Mouse (Mus musculus) R1 (cell line): ENCODE measurements around the gene Gm4744.
"Not testable (repeated sequence)": the region's sequence is repeated elsewhere in the genome, so short reads cannot be mapped to it uniquely, and the experiment has no call there.

ENCODE experiments used
- DNase-seq: peaks from one replicate; pipeline ENCODE4 v3.0.0-alpha.2; 2018; ENCODE audit warnings: low read depth, low spot score

Gene Gm4744

GRCm38 (mm10) chr6:40951770-40952169 lies at the start of gene Gm4744:
Gene Gm4744 (minus strand): TSS chr6:40951870.
- DNase-seq, result no peak

DNA sequence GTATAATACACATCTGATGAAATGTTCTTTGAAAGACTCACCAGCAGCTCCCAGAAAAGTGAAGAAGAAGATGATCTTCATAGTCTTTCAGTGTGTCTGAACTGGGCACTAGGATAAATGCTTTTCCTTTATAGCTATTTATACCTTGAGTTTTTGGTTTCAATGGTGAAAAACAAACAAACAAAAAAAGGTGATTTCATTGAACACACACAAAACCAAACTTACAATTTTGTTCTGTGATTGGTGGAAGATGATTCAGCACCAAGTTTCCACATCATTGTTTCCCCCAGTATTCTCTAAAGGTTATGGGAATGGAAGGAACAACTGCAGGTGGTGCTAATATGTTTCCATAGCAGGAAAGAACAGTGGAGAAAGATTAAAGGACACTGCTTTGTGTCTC lies 47.7 kb upstream of the Gm4744 start, which contains the start of gene Gm2663:
Gene Gm2663 (minus strand): TSS at position 101 of the 400 bp plus-strand sequence.
- DNase-seq, result not testable (repeated sequence)

- DNase-seq, result not testable (repeated sequence)
These were observed 12.8 kb upstream of the Gm4744 start, which contains the start of gene 1810009J06Rik for GRCm38 (mm10) chr6:40964454-40964853. Gene 1810009J06Rik (plus strand): TSS chr6:40964754.

DNA sequence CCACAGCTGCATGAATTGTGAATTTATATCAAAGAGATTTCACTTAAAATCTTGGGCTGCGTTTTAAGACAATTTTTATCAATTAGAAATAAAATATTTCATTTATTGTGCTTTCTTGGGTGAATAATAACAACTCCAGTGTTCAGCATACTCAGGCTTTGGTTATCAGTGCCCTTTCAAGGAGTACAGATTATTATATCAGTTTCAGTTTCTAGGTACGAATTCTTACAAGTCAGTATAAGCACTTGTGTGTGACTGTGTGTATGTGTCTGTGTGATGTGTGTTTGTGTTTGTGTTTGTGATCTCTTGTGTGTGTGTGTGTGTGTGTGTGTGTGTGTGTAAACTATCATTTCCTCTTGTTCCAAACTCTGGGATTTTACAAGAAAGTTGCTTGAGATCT lies 2.0 kb upstream of the Gm4744 start:
- no peak for DNase-seq

DNA sequence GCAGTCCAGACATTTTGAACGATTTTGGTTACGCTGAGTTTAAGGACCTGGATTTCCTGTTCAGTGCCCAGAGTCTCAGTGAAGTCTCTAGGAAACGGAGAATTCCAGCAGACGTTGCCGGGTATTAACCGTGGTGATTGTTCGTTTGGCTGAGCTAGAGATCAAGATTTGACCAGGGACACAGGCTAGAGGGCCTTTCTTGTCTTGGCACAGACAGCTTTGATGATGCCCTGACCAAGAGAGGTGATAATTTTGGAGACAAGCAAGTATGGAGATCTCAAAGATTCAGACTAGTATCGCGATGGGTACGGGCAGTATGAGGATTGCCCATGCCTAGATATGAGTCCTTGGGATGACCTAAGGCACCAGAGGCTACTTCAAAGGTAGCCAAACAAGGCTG lies 11.2 kb downstream of the Gm4744 start, which contains the start of gene 1700074P13Rik:
Gene 1700074P13Rik (minus strand): TSS at position 101 of the 400 bp plus-strand sequence.
- DNase-seq, result no peak

- no peak for DNase-seq
These were observed 31.7 kb downstream of the Gm4744 start for GRCm38 (mm10) chr6:40919954-40920353.

DNA sequence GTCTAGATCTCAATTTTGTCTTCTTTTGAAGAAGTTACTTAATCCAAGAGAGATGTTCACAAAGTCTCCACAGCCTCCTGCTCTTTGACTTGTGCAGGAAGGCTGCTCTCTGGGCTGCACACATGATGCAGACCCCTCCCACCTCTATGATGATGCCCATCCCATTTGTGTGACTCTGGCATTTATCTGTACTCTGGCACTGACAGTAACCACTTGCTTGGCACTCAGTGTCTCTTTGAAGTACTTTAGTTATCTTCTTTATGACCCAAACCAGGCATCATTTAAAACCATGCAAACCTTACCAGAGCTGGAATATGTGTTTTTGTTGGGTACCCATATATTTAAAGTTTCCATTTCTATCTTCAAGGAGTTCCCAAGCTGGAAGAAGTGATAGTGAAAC lies 51.4 kb downstream of the Gm4744 start, which contains the start of gene Prss58:
Gene Prss58 (minus strand): TSS at position 101 of the 400 bp plus-strand sequence.
- DNase-seq, result no peak
